Mouse (Mus musculus): ENCODE measurements around the gene Zbtb45. TPM values are rescaled to one million over a fixed set of nuclear protein-coding genes. Genes with fewer than 3 reads are reported as not detected.

Zbtb45 gene
- total RNA-seq (2023): 8.1 and 11.8 TPM in 2 replicates

DNA sequence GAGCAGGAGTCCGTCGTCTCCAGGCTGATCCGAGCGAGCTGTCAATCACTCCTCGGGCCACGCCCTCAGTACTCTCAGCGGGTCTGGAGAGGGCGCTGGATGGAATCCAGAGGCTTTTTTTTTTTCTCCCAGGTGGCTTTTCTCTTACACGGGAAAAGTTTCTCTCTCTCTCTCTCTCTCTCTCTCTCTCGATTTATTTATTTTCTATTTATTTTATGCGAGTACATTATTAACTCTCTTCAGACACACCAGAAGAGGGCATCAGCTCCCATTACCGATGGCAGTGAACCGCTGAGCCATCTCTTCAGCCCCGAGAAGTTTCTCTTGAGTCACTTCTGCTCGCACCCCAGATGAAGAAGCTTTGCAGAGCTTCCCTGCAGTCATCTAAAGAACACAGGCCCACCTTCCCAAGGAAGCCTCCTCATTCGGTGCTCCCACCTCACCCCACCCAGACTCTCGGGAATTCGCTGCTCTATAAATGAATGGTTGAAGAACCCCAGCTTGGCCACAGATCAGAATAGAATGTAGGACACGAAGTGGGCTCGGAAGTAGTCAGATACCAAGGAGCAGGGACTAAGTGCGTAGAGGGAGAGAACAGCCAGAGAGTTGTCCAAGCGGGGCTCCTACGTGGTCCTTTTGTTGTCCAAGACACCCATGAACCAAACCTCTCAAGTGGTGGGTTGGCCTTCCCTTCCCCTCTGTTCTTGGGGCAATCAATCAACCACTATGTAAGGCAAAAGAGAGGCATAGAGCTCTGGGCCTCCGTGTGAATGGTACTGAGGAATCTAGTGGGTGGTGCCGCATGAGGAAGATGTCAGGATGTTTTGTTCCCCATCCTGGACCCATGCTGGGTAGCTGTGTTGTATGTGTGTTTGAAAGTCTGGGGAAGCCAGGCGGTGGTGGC lies at the start of gene Zbtb45:
Zbtb45 (minus strand) TSS at position 30 of the 904 bp plus-strand sequence.

GRCm38 (mm10) chr7:13054287-13055010 lies 44.6 kb upstream of the Zbtb45 start, which contains the start of gene Mzf1:
TSS of gene Mzf1 (minus strand) at chr7:13054764.

GRCm38 (mm10) chr7:13037901-13038555 lies 28.2 kb upstream of the Zbtb45 start, which contains the start of gene Ube2m:
TSS of gene Ube2m (minus strand) at chr7:13038275.

DNA sequence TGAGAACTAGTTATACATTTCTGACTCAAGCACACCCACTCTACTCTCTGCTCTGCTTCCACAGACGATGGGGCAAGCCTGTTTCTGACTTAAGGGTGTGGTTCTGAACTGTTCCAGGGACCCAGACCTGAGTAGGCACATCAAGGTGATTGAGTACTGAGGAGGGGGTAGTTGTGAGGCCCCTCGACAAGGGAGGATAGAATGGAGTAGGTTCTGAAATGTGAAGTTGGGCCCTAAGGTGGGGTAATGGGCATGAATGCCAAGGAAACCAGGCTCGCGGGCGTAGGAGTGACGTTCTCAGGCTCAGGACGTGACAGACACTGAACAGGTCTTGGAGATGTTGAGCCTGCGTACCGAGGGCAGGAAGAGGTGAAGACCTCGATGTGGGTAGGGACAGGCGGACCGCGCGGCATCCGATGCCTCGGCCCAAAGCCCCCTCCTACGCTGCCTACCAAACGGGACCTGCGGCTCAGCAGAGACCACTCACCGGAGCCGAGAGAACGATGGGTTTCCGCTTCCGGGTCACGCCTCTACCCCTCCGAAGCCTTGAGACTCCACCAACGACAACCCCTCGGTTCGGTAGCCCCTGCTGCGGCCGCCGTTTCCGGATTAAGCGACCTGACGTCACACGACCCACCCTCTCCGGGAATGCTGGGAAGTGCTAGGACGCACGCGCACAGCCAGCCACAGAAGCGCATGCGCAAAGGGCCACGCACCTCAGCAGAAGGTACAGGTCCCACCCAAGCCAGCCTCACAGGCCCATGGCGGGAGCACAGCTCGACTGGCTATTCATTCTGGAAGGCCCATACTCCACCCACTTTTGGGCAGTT lies 24.5 kb upstream of the Zbtb45 start, which contains the start of gene Chmp2a:
Chmp2a (minus strand) TSS at position 660 of the 830 bp plus-strand sequence.

GRCm38 (mm10) chr7:12998851-12999250 lies 11.0 kb downstream of the Zbtb45 start, which contains the start of gene Trim28:
TSS of gene Trim28 (plus strand) at chr7:12999114.

GRCm38 (mm10) chr7:12998053-12998452 lies 11.8 kb downstream of the Zbtb45 start, which contains the start of gene Slc27a5:
TSS of gene Slc27a5 (minus strand) at chr7:12998192.

GRCm38 (mm10) chr7:12977682-12978389 lies 32.0 kb downstream of the Zbtb45 start, which contains the start of gene Zfp446:
TSS of gene Zfp446 (plus strand) at chr7:12977848.

DNA sequence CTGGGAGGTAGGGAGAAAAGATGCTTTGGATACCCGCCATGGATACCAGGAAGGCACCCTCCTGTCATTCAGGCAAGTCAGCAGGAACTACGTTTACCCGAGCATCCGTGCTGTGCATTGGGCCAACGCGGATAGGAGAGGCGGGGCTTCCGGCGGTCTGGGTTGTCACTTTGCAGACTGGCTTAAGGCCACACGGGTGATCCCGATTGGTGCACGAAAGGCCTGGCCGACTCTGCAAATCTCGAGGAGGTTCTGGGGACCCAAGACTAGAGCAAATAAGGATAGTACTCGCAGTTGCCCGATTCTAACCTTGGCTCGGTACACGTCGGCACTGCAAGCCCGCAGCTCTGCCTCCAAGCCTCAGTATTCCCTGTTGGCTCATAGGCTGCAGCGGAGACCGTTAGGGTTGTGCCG lies 44.1 kb downstream of the Zbtb45 start, which contains the start of gene Zfp324:
Zfp324 (plus strand) TSS at position 161 of the 414 bp plus-strand sequence.

Other genes with a start within 250 kb of the Zbtb45 start
- gene Zscan18, start 206.4 kb downstream of the Zbtb45 start, total RNA-seq (2023): 3.3 and 4.4 TPM in 2 replicates
- 1.8 and 2.1 TPM in 2 replicates for gene Zfp329, start 191.2 kb downstream of the Zbtb45 start, total RNA-seq (2023)
- 32.5 and 41.6 TPM in 2 replicates for gene Zfp110, start 175.3 kb downstream of the Zbtb45 start, total RNA-seq (2023)
- 0.45 and 1.1 TPM in 2 replicates for gene Zfp128, start 128.9 kb downstream of the Zbtb45 start, total RNA-seq (2023)
- 2.9 and 3.7 TPM in 2 replicates for gene Zscan22, start 112.2 kb downstream of the Zbtb45 start, total RNA-seq (2023)
- gene Rps5, start 87.7 kb downstream of the Zbtb45 start, total RNA-seq (2023): 543 and 561 TPM in 2 replicates
- 0.27 TPM in 1 of 2 replicates, not detected in the other for gene Rnf225, start 82.6 kb downstream of the Zbtb45 start, total RNA-seq (2023)
- 1.2 and 2.7 TPM in 2 replicates for gene Zfp324, start 44.2 kb downstream of the Zbtb45 start, total RNA-seq (2023)
- gene Zfp446, start 32.2 kb downstream of the Zbtb45 start, total RNA-seq (2023): 0.88 and 1.3 TPM in 2 replicates
- not detected in 2 replicates for gene Slc27a5, start 11.8 kb downstream of the Zbtb45 start, total RNA-seq (2023)
- 109 and 164 TPM in 2 replicates for gene Trim28, start 10.9 kb downstream of the Zbtb45 start, total RNA-seq (2023)
- gene Chmp2a, start 24.8 kb upstream of the Zbtb45 start, total RNA-seq (2023): 143 and 163 TPM in 2 replicates
- 67.7 and 84.0 TPM in 2 replicates for gene Ube2m, start 28.2 kb upstream of the Zbtb45 start, total RNA-seq (2023)
- 1.1 and 1.4 TPM in 2 replicates for gene Mzf1, start 44.7 kb upstream of the Zbtb45 start, total RNA-seq (2023)
- gene Vmn1r85, start 85.1 kb upstream of the Zbtb45 start, total RNA-seq (2023): not detected in 2 replicates
- gene Vmn1r86, start 109.9 kb upstream of the Zbtb45 start, total RNA-seq (2023): not detected in 2 replicates
- not detected in 2 replicates for gene Vmn1r87, start 130.1 kb upstream of the Zbtb45 start, total RNA-seq (2023)
- gene Vmn1r88, start 149.5 kb upstream of the Zbtb45 start, total RNA-seq (2023): 0.09 TPM in 1 of 2 replicates, not detected in the other
- gene Vmn1r89, start 203.0 kb upstream of the Zbtb45 start, total RNA-seq (2023): not detected in 2 replicates